ENCODE assay signal across 8 mouse cellular contexts in the genomic region with DNA sequence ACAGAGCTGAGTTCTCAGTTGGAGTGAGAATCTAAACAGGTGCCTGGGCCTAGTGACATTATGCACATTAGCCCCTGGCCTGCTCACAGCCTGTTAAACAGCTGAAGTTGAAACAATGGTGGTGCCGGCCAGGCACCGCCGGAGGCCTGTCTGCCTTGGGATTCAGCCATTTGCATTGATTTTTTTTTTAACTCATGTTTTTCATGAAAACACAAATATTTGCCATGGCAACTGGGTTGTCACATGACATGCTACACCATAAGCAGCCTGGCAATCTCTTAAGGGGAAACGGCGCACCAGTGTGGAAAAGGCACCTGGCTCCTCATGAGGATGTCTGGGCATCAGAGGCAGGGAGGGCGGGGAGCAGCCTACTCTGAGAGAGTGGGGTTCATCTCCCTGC.
A peak's percentile ranks its signal among the peaks of the same experiment; 100 is the strongest.
DNase-seq lines count a peak whose midpoint lies in the region; ATAC-seq lines count a peak whose summit lies in the region.
"Had no signal": no experiment of that assay in that cellular context is flagged by ENCODE, and none has a peak within 500 bp of the region (broad histone marks: within the 10 kb centered on the region; RNA-seq: fewer than 3 reads in every experiment).

No protein-coding gene starts in this region.

- H3K4me2 ChIP-seq in hindbrain, embryonic 11.5 days (replicated peaks; ENCODE audit: low read depth, low read length) = no peak overlapping the region
- peak overlapping the region; percentile 12; the same call in 1 of the 2 replicates for H3K4me2 ChIP-seq in midbrain, embryonic 12.5 days (replicated peaks)

- H3K4me3 ChIP-seq in hindbrain, embryonic 11.5 days (ENCODE audit: low read depth, low read length) = no peak overlapping the region
- no peak overlapping the region for H3K4me3 ChIP-seq in midbrain, embryonic 12.5 days

- peaks cover 11% of the 10 kb centered on the region for H3K4me1 ChIP-seq in hindbrain, embryonic 11.5 days (replicated peaks; ENCODE audit: control insufficient read depth, insufficient read depth, low read length)
- peaks cover 25% of the 10 kb centered on the region for H3K4me1 ChIP-seq in midbrain, embryonic 12.5 days

- peak; percentile 63; the same call in 1 of the 2 replicates for ATAC-seq in hindbrain, embryonic 11.5 days (ENCODE audit: low FRiP score)
- ATAC-seq in midbrain, embryonic 12.5 days (ENCODE audit: low FRiP score, low read depth) = peak; percentile 77

- H3K9me3 ChIP-seq in hindbrain, embryonic 11.5 days (ENCODE audit: control insufficient read depth, low read length) = no peaks in the 10 kb centered on the region
- no peaks in the 10 kb centered on the region for H3K9me3 ChIP-seq in midbrain, embryonic 12.5 days

- H3K27ac ChIP-seq in hindbrain, embryonic 11.5 days (ENCODE audit: low read depth, low read length) = peak overlapping the region; percentile 51; the same call in 1 of the 2 replicates
- H3K27ac ChIP-seq in midbrain, embryonic 12.5 days (replicated peaks) = peak overlapping the region; percentile 71

- peak; percentile 42 for DNase-seq in MN1 (ENCODE audit: low spot score)
- DNase-seq in brain, embryonic 18.5 days (ENCODE audit: low read depth, low spot score) = peak; percentile 60
- DNase-seq in hindbrain, embryonic 11.5 days (ENCODE audit: low spot score) = peak; percentile 62
- no peak for DNase-seq in thymus, postnatal 25 days
- no peak for DNase-seq in cerebellum, adult 18-20 months
- DNase-seq in adrenal gland, postnatal 4 days (ENCODE audit: low spot score in 2 of 2) = no peak
- DNase-seq: lung, adult 2 months had no signal

- H3K27me3 ChIP-seq in hindbrain, embryonic 11.5 days (ENCODE audit: control insufficient read depth, insufficient read depth, low read length) = no peaks in the 10 kb centered on the region; the same call in 1 of the 2 replicates
- H3K27me3 ChIP-seq in midbrain, embryonic 12.5 days = no peaks in the 10 kb centered on the region

- no peaks in the 10 kb centered on the region for H3K36me3 ChIP-seq in hindbrain, embryonic 11.5 days (ENCODE audit: control insufficient read depth, insufficient read depth, low read length)
- no peaks in the 10 kb centered on the region for H3K36me3 ChIP-seq in midbrain, embryonic 12.5 days

- H3K9ac ChIP-seq in hindbrain, embryonic 11.5 days (ENCODE audit: low read depth, low read length) = no peak overlapping the region
- H3K9ac ChIP-seq in midbrain, embryonic 12.5 days (replicated peaks) = no peak overlapping the region

- WGBS in hindbrain, embryonic 11.5 days = 26% methylated on average over 6 of the region's 6 CpGs
- WGBS in midbrain, embryonic 12.5 days = 14% methylated on average over 6 of the region's 6 CpGs

Comparison
In these comparisons a context has a peak if more than half of its experiments do, and no peak if none do; other contexts are left out.
1. DNase-seq: peak in MN1 (single experiment), brain, embryonic 18.5 days (single experiment) and hindbrain, embryonic 11.5 days (single experiment); none in thymus, postnatal 25 days (single experiment), cerebellum, adult 18-20 months (0 of 2) and adrenal gland, postnatal 4 days (0 of 2).